Mouse (Mus musculus): ENCODE results near the gene Tenm3. TPM values are rescaled to one million over a fixed set of nuclear protein-coding genes. Genes with fewer than 3 reads are reported as not detected.

Gene Tenm3
- polyA plus RNA-seq, 1 experiment: 106 TPM

- TF ChIP-seq POLR2A (IDR thresholded peaks at IDR 0.05; ENCODE audit: low read depth, low read length) (no peak), CTCF (IDR thresholded peaks at IDR 0.05; ENCODE audit: borderline replicate concordance, insufficient read depth, low read length) (no peak)
- peaks cover 16% of the 10 kb centered on the region for H3K4me1 ChIP-seq (ENCODE audit: control insufficient read depth, insufficient read depth, low read length)
Observed at GRCm38 (mm10) chr8:48655381-48656043, 188.2 kb downstream of the Tenm3 start.

GRCm38 (mm10) chr8:48649845-48650244 lies 193.9 kb downstream of the Tenm3 start:
- Histone ChIP-seq H3K4me1 (ENCODE audit: control insufficient read depth, insufficient read depth, low read length) (no peaks in the 10 kb centered on the region; the same call in 1 of the 2 replicates), H3K27ac (ENCODE audit: insufficient read depth, low read length) (no peak overlapping the region), H3K4me3 (ENCODE audit: insufficient read depth, low read length) (no peak overlapping the region)
- no peak for TF ChIP-seq POLR2A (IDR thresholded peaks at IDR 0.05; ENCODE audit: low read depth, low read length)
- TF ChIP-seq CTCF (IDR thresholded peaks at IDR 0.05; ENCODE audit: borderline replicate concordance, insufficient read depth, low read length): no peak

More at GRCm38 (mm10) chr8:48655381-48656043, 188.2 kb downstream of the Tenm3 start:
- Histone ChIP-seq H3K27ac (ENCODE audit: insufficient read depth, low read length) (peak overlapping the region; percentile 65), H3K4me3 (ENCODE audit: insufficient read depth, low read length) (no peak overlapping the region)

DNA sequence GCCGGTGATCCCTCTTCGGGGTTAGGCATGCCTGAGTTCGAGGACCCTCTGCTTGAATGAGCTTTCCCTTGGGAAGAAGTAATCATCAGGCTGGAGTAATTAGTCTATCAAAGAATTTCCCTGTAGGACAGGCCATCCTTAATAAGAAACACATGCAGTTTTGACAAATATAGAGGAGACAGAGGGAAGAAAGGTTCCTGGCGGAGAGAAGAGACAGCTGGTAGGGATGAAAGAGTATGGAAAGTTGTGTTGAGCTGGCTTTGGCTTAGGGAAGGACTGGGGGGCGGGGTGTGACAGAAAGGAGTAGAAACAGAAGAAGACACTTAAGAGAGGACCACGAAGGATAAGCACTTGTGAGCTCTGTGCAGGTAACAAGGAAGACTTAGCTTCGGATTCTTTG lies 194.3 kb downstream of the Tenm3 start:
- H3K4me1 ChIP-seq (ENCODE audit: control insufficient read depth, insufficient read depth, low read length): no peaks in the 10 kb centered on the region; the same call in 1 of the 2 replicates
- H3K4me3 ChIP-seq (ENCODE audit: insufficient read depth, low read length): no peak overlapping the region
- no peak for TF ChIP-seq POLR2A (IDR thresholded peaks at IDR 0.05; ENCODE audit: low read depth, low read length)
- TF ChIP-seq CTCF (IDR thresholded peaks at IDR 0.05; ENCODE audit: borderline replicate concordance, insufficient read depth, low read length): no peak
- H3K27ac ChIP-seq (ENCODE audit: insufficient read depth, low read length): no peak overlapping the region

DNA sequence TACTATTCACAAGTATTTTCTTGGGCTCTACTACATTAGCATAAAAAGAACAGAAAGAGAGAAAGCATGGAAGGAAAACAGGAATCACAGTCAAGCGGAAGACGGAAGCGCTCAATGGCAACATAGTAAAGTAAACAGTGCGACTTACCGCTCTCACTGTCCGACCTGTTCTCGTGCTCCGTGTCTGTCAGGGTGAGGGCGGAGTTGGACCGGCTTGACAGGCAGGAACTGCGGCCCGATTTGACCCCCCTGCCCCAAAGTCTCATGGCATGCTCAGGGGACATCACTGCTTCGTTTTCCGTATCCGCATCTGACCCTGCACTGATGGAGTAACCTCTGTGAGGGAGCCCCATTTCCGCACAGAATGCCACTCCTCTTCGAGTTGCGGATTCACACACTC lies 197.6 kb downstream of the Tenm3 start:
- Histone ChIP-seq H3K4me3 (ENCODE audit: insufficient read depth, low read length) (no peak overlapping the region; the same call in 1 of the 2 replicates), H3K27ac (ENCODE audit: insufficient read depth, low read length) (no peak overlapping the region), H3K4me1 (ENCODE audit: control insufficient read depth, insufficient read depth, low read length) (no peaks in the 10 kb centered on the region; the same call in 1 of the 2 replicates)
- TF ChIP-seq POLR2A (IDR thresholded peaks at IDR 0.05; ENCODE audit: low read depth, low read length): no peak
- no peak for TF ChIP-seq CTCF (IDR thresholded peaks at IDR 0.05; ENCODE audit: borderline replicate concordance, insufficient read depth, low read length)

GRCm38 (mm10) chr8:48638129-48638528 lies 205.6 kb downstream of the Tenm3 start:
- TF ChIP-seq POLR2A (IDR thresholded peaks at IDR 0.05; ENCODE audit: low read depth, low read length): no peak
- no peak for TF ChIP-seq CTCF (IDR thresholded peaks at IDR 0.05; ENCODE audit: borderline replicate concordance, insufficient read depth, low read length)
- H3K4me1 ChIP-seq (ENCODE audit: control insufficient read depth, insufficient read depth, low read length): 0 out of 2 replicates have a peak, but pooled peaks cover 3% of the 10 kb centered on the region

DNA sequence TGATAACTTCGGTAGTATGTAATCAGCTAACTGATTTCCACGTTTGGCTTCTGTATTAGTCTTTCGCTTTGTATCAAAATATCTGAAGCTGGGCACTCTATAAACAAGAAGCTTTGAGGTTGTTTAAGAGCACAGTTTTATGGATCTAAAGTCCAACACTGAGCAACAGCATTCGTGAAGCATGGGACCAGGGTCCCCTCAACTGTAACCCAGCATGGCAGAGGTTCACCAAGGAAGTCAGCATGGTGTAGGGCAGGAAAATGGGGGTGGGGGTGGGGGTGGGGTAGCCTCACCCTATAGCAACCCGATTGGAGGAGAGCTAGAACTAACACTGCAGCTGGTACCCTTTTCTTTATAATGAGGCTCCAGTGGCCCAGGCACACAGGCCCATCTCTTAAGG lies 206.8 kb downstream of the Tenm3 start:
- TF ChIP-seq POLR2A (IDR thresholded peaks at IDR 0.05; ENCODE audit: low read depth, low read length): no peak
- TF ChIP-seq CTCF (IDR thresholded peaks at IDR 0.05; ENCODE audit: borderline replicate concordance, insufficient read depth, low read length): no peak
- no peak overlapping the region for H3K27ac ChIP-seq (ENCODE audit: insufficient read depth, low read length)

More at GRCm38 (mm10) chr8:48638129-48638528, 205.6 kb downstream of the Tenm3 start:
- Histone ChIP-seq H3K4me3 (ENCODE audit: insufficient read depth, low read length) (no peak overlapping the region), H3K27ac (ENCODE audit: insufficient read depth, low read length) (no peak overlapping the region)

GRCm38 (mm10) chr8:48635815-48636214 lies 207.9 kb downstream of the Tenm3 start:
- no peak for TF ChIP-seq CTCF (IDR thresholded peaks at IDR 0.05; ENCODE audit: borderline replicate concordance, insufficient read depth, low read length)
- TF ChIP-seq POLR2A (IDR thresholded peaks at IDR 0.05; ENCODE audit: low read depth, low read length): no peak
- Histone ChIP-seq H3K27ac (ENCODE audit: insufficient read depth, low read length) (no peak overlapping the region), H3K4me1 (ENCODE audit: control insufficient read depth, insufficient read depth, low read length) (0 out of 2 replicates have a peak, but pooled peaks cover 3% of the 10 kb centered on the region), H3K4me3 (ENCODE audit: insufficient read depth, low read length) (no peak overlapping the region)

More for the DNA sequence above, 206.8 kb downstream of the Tenm3 start:
- Histone ChIP-seq H3K4me1 (ENCODE audit: control insufficient read depth, insufficient read depth, low read length) (0 out of 2 replicates have a peak, but pooled peaks cover 3% of the 10 kb centered on the region), H3K4me3 (ENCODE audit: insufficient read depth, low read length) (no peak overlapping the region)

GRCm38 (mm10) chr8:48633426-48633825 lies 210.3 kb downstream of the Tenm3 start:
- no peak overlapping the region for H3K4me3 ChIP-seq (ENCODE audit: insufficient read depth, low read length)
- TF ChIP-seq POLR2A (IDR thresholded peaks at IDR 0.05; ENCODE audit: low read depth, low read length): no peak
- no peak for TF ChIP-seq CTCF (IDR thresholded peaks at IDR 0.05; ENCODE audit: borderline replicate concordance, insufficient read depth, low read length)
- 0 out of 2 replicates have a peak, but pooled peaks cover 3% of the 10 kb centered on the region for H3K4me1 ChIP-seq (ENCODE audit: control insufficient read depth, insufficient read depth, low read length)
- 0 out of 2 replicates have a peak overlapping the region, but pooled peaks have one; percentile 64 for H3K27ac ChIP-seq (ENCODE audit: insufficient read depth, low read length)

DNA sequence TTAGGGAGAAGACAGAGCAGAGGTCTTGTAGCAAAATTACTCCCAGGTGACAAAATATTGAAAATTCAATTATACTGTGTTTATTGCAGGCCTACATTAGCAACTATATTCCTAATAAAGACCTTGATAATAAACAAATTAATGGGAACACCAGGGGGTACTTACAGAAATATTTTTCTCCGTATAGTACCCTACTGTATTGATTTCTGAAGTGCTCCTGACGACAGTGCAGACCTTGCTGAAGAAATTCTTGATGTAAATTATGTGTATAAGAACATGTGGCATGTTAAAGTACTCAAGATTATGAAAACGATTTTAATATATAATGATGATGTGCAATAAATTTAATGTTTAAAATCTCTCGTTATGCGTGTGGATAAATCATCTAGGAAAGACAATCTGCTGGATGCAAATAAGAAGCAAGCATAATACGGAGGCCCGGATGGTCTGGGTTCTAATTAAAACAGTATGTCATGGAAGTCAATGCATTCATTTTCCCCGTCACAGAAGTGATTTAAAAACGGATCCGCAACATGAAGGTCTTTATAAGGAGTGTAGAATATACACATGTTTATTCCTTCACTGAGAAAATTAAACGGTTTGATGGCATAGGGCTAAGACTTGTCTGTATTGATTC lies 221.1 kb downstream of the Tenm3 start:
- Histone ChIP-seq H3K4me3 (ENCODE audit: insufficient read depth, low read length) (no peak overlapping the region), H3K27ac (ENCODE audit: insufficient read depth, low read length) (no peak overlapping the region), H3K4me1 (ENCODE audit: control insufficient read depth, insufficient read depth, low read length) (no peaks in the 10 kb centered on the region)
- TF ChIP-seq POLR2A (IDR thresholded peaks at IDR 0.05; ENCODE audit: low read depth, low read length): no peak
- no peak for TF ChIP-seq CTCF (IDR thresholded peaks at IDR 0.05; ENCODE audit: borderline replicate concordance, insufficient read depth, low read length)

DNA sequence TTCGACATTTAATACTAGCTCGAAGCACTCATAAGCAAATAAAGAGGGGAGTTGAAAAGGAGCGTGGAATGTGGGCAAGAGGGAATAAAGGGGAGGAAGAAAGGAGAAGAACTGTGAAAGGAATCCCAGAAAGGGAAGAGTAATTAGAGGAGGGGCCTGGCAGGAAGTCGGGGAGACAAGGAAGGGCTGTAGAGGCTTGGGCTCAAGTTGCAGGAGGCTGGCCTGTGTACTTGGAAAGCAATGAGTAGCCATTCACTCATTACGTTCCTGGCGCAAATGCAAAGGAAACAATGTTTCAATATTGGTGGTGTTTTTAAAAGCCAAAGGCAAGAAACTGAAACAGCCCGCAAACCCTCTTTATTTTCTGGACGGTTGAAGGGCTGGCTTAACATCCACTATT lies 228.7 kb downstream of the Tenm3 start:
- peak overlapping the region; percentile 83 for H3K27ac ChIP-seq (ENCODE audit: insufficient read depth, low read length)
- no peak overlapping the region for H3K4me3 ChIP-seq (ENCODE audit: insufficient read depth, low read length)
- H3K4me1 ChIP-seq (ENCODE audit: control insufficient read depth, insufficient read depth, low read length): peaks cover 4% of the 10 kb centered on the region; the same call in 1 of the 2 replicates
- TF ChIP-seq CTCF (IDR thresholded peaks at IDR 0.05; ENCODE audit: borderline replicate concordance, insufficient read depth, low read length): no peak
- TF ChIP-seq POLR2A (IDR thresholded peaks at IDR 0.05; ENCODE audit: low read depth, low read length): no peak
